Mouse (Mus musculus) CD4-positive naive resting alpha-beta T cell, adult 57 days (primary cell): Measurements from ENCODE around the gene Trabd2b. TPM values are rescaled to one million over a fixed set of nuclear protein-coding genes. Genes with fewer than 3 reads are reported as not detected.

Source experiments
- total RNA-seq: library from RNA; stranded (reverse); gene quantifications from one replicate; pipeline ENCODE4 v1.2.4, GENCODE M21; 2023

The Trabd2b gene
- not detected for total RNA-seq

GRCm38 (mm10) chr4:114406355-114407101 is at the start of gene Trabd2b:
Gene Trabd2b, plus strand, starts transcription at chr4:114406724.

Other genes starting within 250 kb of the Trabd2b start
- not detected for gene Skint11, start 243.3 kb upstream of the Trabd2b start, total RNA-seq